Mouse (Mus musculus): ENCODE measurements around the gene Rarb.

- TF ChIP-seq CTCF (IDR thresholded peaks at IDR 0.05; ENCODE audit: extremely low read depth, insufficient read depth, low read length) (no peak), POLR2A (IDR thresholded peaks at IDR 0.05; ENCODE audit: extremely low read depth, insufficient read depth, low read length) (no peak)
These were observed 101.1 kb downstream of the Rarb start for GRCm38 (mm10) chr14:16717821-16718220.

Data from cortical plate, adult 2 months (tissue).